7 mouse cellular contexts compared by ENCODE assay signal in the genomic region with DNA sequence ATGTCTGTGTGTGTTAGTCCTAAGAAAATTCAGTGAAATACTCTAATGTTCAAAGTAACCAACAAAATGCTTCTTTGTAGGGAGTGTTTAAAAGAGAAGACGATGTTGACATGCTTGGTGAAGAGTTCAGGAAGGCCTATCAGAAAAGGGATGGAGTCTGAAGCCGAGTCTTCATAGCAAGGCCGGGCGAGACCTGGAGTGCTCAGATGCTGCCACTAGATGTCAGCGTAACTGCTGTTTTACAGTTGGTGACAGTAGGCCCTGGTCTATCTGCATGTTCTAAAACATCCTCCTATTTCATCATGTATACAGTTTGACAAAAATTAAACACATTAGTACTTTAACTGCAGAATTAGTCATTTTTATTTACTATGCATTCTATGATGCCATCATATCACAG. TPM values are rescaled to one million over a fixed set of nuclear protein-coding genes. Genes with fewer than 3 reads are reported as not detected.
A peak's percentile ranks its signal among the peaks of the same experiment; 100 is the strongest.
DNase-seq lines count a peak whose midpoint lies in the region; ATAC-seq and TF ChIP-seq lines count a peak whose summit lies in the region.

No protein-coding gene starts in this region.

- 26% methylated on average over 5 of the region's 5 CpGs for WGBS in forebrain, embryonic 11.5 days
- WGBS in hindbrain, embryonic 13.5 days, result 22% methylated on average over 5 of the region's 5 CpGs

- no peak overlapping the region for H3K27ac ChIP-seq in forebrain, embryonic 11.5 days (ENCODE audit: low read depth, low read length)
- H3K27ac ChIP-seq in hindbrain, embryonic 13.5 days, result no peak overlapping the region

- H3K36me3 ChIP-seq in forebrain, embryonic 11.5 days (ENCODE audit: control insufficient read depth, insufficient read depth, low read length), result peaks cover 5% of the 10 kb centered on the region; the same call in 1 of the 2 replicates
- peaks cover 22% of the 10 kb centered on the region for H3K36me3 ChIP-seq in hindbrain, embryonic 13.5 days

- no peaks in the 10 kb centered on the region for H3K9me3 ChIP-seq in forebrain, embryonic 11.5 days (ENCODE audit: control insufficient read depth, low read length)
- no peaks in the 10 kb centered on the region for H3K9me3 ChIP-seq in hindbrain, embryonic 13.5 days

- H3K4me2 ChIP-seq in forebrain, embryonic 11.5 days (ENCODE audit: low read depth, low read length, severe bottlenecking), result no peak overlapping the region
- no peak overlapping the region for H3K4me2 ChIP-seq in hindbrain, embryonic 13.5 days

- H3K9ac ChIP-seq in forebrain, embryonic 11.5 days (ENCODE audit: low read length), result no peak overlapping the region
- H3K9ac ChIP-seq in hindbrain, embryonic 13.5 days, result no peak overlapping the region

- 0 out of 2 replicates have a peak, but pooled peaks have one; percentile 58 for ATAC-seq in forebrain, embryonic 11.5 days (replicated peaks; ENCODE audit: low FRiP score)
- ATAC-seq in hindbrain, embryonic 13.5 days (ENCODE audit: low FRiP score), result peak; percentile 78; the same call in 1 of the 2 replicates

- no peak overlapping the region for H3K4me3 ChIP-seq in forebrain, embryonic 11.5 days (ENCODE audit: low read depth, low read length)
- no peak overlapping the region for H3K4me3 ChIP-seq in hindbrain, embryonic 13.5 days

- no peaks in the 10 kb centered on the region for H3K4me1 ChIP-seq in forebrain, embryonic 11.5 days (replicated peaks; ENCODE audit: control insufficient read depth, insufficient read depth, low read length)
- no peaks in the 10 kb centered on the region for H3K4me1 ChIP-seq in hindbrain, embryonic 13.5 days (replicated peaks)

- no peak for TF ChIP-seq POLR2A in brain, embryonic 14.5 days (IDR thresholded peaks at IDR 0.05; ENCODE audit: borderline replicate concordance, extremely low read depth, insufficient read depth, insufficient read length, poor library complexity, severe bottlenecking)

- peak; percentile 89 for TF ChIP-seq CTCF in brain, embryonic 14.5 days (IDR thresholded peaks at IDR 0.05; ENCODE audit: borderline replicate concordance, extremely low read depth, insufficient read depth, insufficient read length)

- DNase-seq in MN1 (ENCODE audit: low spot score), result peak; percentile 77
- DNase-seq in brain, embryonic 14.5 days (ENCODE audit: low read depth), result peak; percentile 84
- peak; percentile 65 for DNase-seq in forebrain, embryonic 11.5 days (ENCODE audit: low spot score)
- DNase-seq in layer of hippocampus, postnatal 25 days (ENCODE audit: extremely low spot score in 1 of 2, low spot score in 1 of 2), result peak; percentile 25 to 72
- peak; percentile 86 for DNase-seq in lung, postnatal 36 days
- DNase-seq in right cerebral cortex, postnatal 14 days, result peak; percentile 74

- H3K27me3 ChIP-seq in forebrain, embryonic 11.5 days (ENCODE audit: control insufficient read depth, insufficient read depth, low read length), result no peaks in the 10 kb centered on the region
- no peaks in the 10 kb centered on the region for H3K27me3 ChIP-seq in hindbrain, embryonic 13.5 days

RNA-seq across cellular contexts. Expression of gene Mns1, which starts 20.4 kb away (rescaled TPM):
- polyA plus RNA-seq in brain, embryonic 14.5 days (2012; rRNA removed), result 5.9 and 6.7 TPM in 2 replicates
- polyA plus RNA-seq in forebrain, embryonic 11.5 days (2014; fragmentation: Nextera tagmentation; extraction: Ambion mirVana), result 48.6 and 51.7 TPM in 2 replicates
- polyA plus RNA-seq in hindbrain, embryonic 13.5 days (2015; fragmentation: Nextera tagmentation; extraction: Ambion mirVana), result 10.3 and 12.1 TPM in 2 replicates
- 1 to 10 TPM in 1 of 2 experiments, under 1 TPM in 1; 0.73 to 1.0 TPM for total RNA-seq in layer of hippocampus, postnatal 25 days (2021)

RNA-seq across cellular contexts. Expression of gene Tex9, which starts 33.8 kb away (rescaled TPM):
- polyA plus RNA-seq in brain, embryonic 14.5 days (2012; rRNA removed), result 31.0 and 33.1 TPM in 2 replicates
- polyA plus RNA-seq in forebrain, embryonic 11.5 days (2014; fragmentation: Nextera tagmentation; extraction: Ambion mirVana), result 75.1 and 77.6 TPM in 2 replicates
- 38.9 and 43.2 TPM in 2 replicates for polyA plus RNA-seq in hindbrain, embryonic 13.5 days (2015; fragmentation: Nextera tagmentation; extraction: Ambion mirVana)
- total RNA-seq in layer of hippocampus, postnatal 25 days (2021), result 1 to 10 TPM; 5.8 to 7.5 TPM
